Mouse (Mus musculus): ENCODE measurements around the gene 4933406M09Rik.

The 4933406M09Rik gene

DNA sequence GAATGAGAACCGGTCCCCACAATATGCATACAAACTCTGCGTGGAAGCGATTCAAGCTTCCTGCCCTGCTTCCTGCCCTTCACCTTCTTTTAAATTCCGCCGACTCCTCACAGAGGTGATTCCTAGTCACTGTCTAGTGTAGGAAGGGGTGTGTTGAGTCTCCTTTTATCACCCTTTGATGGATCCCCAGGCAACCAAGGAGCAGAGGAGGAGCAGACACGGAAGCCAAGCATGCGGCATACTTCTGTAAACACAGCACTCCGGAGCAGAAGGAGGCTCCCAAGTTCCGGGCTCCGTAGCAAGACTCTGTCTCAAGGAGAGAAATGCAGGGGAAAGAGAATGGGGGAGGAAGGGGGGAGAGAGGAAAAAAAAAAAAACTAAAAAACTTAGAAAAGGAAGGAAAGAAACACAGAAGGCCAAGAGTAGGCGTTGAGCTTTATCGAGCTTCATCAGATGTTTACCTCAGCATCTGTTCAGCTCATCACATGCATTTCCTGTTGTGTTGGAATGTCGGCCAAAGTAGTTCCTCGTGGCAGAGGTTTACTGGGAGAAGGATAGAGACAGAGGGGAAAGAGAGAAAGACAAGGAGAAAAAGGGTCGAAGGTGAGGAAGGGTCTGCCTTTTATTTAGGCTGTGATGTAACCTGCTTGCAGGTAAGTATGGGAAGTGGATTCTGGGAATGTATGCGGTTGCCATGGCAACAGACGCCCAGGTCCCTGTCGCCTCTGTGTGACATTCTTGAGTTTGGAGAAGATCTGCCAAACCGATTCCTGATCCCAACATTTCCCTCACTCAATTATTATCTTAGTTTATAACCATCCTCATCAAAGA lies 3.7 kb upstream of the 4933406M09Rik start:
- DNase-seq (ENCODE audit: low spot score) = no peak

DNA sequence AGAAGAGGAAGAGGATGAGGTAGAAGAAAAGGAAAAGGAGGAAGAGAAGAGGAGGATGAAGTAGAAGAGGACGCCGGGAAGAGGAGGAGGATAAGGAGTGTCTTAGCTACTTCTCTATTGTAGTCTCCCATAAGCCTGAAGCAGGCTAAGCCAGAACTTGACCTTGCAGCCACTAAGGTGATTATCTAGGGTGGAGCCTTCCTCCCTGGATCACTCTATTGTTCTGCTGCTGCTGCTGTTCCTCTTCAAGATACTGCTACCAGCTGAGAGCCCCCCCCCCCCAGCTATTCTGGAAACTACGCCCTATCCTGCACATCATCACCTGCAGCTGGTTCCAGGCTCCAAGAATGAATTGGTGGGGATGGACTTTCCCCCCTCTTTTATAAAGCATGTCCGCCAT lies 1.2 kb upstream of the 4933406M09Rik start:
- no peak for DNase-seq (ENCODE audit: low spot score)

DNA sequence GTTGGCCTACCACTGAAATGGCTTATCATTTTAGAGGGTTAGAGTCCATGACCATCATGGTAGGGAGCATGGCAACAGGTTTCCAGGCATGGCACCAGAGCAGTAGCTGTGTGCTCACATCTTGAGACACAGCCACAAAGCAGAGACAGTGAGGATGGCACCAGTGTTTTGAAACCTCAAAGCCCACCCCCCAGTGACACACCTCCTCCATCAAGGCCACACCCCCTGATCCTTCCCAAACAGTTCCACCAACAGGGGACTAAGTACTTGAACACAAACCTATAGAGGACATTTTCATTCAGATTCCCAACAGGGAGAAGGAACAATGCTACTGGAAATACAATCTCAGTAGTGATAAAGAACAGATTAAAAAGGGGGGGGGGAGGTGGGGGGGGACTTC lies 564 bp upstream of the 4933406M09Rik start:
- no peak for DNase-seq (ENCODE audit: low spot score)

DNA sequence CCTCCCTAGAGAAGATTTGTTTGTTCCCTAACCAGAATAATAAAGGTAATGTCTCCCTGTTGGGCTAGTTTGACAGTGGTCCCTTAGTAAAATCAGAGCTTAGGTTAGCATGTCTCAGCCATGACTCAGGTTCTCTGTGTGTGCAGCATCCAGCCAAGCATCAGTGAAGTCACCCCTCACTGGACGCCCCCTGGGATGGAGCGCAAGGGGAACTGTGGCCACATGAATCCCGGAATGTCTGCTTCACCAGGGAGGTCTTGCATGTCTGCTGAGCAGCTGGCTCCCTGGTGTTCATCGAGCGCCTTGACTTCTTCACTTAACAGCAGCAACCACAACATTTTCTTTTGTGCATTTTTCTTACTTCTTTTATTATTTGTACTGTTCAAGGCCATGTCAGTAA lies 8.1 kb downstream of the 4933406M09Rik start:
- DNase-seq (ENCODE audit: low spot score) = no peak

DNA sequence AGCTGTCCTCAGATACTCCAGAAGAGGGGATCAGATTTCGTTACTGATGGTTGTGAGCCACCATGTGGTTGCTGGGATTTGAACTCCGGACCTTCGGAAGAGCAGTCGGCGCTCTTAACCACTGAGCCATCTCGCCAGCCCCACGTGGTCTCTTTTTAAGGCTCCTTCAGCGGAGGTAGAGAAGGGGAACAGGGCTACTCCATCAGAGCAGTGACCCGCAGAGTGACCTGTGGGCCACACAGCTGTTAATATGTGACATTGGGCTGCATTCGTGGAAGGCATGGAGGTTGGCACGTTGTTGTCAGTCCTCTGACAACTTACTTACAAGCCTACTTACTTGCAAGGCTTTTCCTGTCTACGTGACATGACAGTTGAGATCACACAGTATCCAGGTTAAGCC lies 12.5 kb downstream of the 4933406M09Rik start:
- DNase-seq (ENCODE audit: low spot score) = no peak

DNA sequence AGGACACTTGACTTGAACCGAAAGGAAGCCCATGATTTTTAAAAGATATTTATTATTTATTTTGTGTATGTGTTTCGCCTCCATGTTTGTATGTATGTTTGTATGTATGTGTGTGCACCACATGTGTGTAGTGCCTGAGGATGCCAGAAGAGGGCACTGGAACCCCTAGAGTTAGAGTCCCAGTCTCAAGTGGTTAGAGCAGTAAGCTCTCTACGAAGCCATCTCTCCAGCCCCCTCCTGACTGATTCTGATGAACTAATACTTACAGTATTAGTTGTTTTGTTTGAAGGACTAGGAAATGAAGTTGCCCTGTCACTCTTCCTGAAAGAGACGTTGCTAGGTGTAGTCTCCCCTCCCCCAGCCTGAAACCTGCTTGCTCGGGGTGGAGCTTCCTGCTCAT lies 14.0 kb downstream of the 4933406M09Rik start:
- no peak for DNase-seq (ENCODE audit: low spot score)

DNA sequence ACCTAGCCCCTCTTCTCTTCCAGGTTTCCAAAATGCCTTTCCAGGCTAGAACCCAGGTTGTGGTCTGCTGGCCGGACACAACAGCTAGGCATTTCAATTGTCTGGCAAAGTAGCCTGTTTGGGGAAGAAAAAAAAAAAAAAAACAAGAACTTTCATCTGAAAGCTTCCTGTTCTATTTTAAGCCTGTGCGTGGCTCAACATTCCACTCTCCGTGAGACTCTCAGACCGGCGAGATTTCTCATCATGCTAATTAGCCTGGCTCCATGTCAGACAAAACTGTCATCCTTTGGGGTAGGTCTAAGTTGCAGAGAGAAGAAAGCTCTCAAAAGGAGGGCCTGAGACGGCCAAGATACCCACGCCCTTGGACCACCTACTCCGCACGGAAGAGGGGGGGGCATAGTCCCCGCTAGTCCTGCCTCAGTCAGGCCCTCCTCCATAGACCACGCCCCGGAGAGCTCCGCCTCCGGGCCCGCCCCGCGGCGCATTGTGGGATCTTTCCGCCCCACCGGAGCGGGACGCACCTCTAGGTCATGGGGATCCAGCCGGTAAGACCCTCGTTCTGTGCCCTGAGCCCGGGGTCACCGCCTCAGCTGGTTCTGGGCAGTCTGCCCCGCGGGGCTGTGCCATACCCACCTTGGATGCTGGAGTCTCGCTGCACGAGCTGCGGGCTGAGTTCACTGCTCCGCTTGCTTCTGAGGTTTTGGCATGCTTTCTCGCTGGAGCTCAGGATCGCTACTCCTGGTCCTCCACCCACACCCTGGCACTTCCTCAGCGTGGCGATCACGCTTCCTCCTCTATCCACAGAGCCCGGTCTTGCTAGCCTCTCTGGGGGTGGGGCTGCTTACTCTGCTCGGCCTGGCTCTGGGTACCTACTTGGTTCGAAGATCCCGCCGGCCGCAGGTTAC lies 20.0 kb downstream of the 4933406M09Rik start, which contains the start of gene Cyb5r1:
TSS of gene Cyb5r1 (plus strand) at position 51 of the 905 bp plus-strand sequence.
- peak; percentile 81 for DNase-seq (ENCODE audit: low spot score)

DNA sequence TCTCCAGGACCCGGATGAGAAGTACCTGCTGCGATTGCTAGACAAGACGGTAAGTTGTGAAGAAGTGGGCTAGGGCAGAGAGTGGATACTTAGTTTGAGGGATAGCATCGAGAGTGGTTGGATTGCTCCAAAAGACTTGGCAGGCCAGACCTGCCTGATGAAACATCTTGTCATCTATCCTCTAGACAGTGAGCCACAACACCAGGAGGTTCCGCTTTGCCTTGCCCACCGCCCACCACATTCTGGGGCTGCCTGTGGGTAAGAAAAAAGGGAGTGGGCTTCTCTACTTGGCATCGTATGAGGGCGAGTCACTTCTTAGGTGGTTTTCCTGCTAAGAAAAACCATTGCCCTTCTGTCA lies 20.7 kb downstream of the 4933406M09Rik start:
- DNase-seq (ENCODE audit: low spot score) = no peak

DNA sequence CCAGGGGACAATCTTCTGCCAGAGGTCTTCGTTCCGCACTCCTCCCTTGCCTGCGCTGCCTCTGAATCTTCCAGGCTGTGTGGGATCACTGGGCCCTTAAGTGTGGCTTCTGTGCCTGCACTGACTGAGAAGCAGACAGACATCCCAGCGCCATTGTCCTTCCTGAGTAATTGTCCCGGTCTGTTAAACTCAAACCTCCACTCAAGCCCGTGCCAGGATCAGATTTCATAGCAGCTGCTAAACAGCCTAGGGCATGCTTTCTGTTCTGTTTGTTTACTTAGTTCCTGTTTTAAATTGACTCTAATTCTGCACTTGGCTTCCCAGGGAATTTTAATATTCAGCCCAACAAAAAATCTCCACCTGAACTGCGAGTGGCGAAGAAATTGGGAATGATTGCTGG lies 22.3 kb downstream of the 4933406M09Rik start:
- no peak for DNase-seq (ENCODE audit: low spot score)

DNA sequence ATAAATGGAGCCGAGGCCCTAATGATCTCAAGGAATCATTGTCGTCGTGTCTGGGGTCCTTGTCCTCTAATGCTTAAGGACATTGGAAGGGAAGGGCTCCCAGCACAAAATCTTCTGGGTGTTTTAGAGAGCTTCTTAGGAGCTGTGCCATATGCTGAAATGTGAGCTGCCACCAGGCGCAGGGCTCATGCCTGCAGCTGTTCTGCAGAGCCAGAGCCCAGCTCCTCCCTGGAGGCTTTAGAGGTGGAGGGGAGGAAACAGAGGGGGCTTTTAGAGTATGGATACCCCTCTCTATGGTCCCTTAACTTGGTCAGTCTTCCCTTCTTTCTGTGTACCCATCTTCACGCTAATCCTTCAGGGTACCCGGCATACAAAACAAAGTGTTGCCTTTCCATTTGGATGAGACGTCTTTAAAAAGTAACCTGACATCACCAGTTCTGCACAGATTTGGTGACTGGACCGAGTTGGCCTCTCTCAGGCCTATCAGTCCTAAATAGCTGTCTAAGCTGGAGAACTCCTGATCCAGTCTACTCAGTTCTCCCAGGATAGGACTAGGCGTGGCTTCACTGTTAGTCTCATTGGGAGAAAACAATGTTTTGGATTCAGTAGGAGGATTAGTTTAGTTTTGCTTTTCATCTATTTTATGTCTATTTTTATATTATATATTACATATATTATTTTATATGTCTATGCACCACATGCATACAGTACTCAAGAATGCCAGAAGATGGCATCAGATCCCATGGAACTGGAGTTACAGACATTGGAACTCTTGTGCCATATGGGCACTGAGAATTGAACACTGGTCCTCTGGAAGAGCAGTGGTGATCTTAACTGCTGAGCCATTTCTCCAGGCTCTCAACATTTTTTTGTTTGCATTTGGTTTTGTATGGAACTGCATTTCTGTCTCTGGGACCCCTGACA lies 26.2 kb downstream of the 4933406M09Rik start:
- DNase-seq (ENCODE audit: low spot score) = no peak

DNA sequence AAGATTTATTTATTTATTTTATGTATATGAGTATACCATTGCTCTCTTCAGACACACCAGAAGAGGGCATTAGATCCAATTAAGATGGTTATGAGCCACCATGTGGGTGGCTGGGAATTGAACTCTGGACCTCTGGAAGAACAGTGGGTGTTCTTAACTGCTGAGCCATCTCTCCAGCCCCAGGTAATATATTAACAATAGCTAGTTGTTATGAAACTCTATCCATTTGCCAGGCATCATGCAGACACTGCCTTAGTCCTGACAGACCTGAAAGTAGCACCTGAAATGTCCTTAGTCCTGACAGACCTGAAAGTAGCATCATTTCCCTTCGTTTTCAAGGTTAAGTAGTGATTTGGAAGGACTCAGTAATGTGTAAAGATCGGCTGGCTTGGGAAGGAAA lies 28.3 kb downstream of the 4933406M09Rik start:
- DNase-seq (ENCODE audit: low spot score) = no peak

DNA sequence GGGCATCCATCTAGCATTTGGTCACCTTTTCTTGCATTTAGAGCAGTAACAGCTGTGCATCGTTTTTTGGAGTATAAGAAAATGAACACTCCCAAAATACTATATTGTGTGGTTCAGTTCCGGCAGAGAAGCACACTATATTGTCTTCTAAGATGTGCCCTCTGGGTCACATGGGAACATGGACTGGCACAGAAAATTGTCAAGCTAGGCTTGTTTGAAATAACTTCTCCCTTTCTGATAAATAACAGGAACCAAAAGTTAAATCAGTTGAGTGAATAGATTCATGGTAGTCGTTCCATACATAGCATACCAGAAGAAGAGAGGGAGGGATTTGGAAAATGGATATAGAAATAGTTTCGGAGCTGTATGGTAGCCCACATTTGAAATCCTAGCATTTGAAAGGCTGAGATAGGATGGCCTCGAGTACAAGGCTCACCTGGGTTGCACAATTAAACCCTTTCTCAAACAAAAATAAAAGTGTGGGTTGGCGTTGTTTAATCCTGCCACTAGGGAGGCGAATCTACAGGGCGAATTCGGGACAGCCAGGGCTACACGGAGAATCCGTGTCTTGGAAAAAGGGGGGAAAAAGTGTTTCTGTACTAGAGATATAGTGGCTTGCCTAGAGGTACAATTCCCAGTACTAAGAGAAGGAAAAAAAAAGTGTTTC lies 28.9 kb downstream of the 4933406M09Rik start:
- DNase-seq (ENCODE audit: low spot score) = no peak

DNA sequence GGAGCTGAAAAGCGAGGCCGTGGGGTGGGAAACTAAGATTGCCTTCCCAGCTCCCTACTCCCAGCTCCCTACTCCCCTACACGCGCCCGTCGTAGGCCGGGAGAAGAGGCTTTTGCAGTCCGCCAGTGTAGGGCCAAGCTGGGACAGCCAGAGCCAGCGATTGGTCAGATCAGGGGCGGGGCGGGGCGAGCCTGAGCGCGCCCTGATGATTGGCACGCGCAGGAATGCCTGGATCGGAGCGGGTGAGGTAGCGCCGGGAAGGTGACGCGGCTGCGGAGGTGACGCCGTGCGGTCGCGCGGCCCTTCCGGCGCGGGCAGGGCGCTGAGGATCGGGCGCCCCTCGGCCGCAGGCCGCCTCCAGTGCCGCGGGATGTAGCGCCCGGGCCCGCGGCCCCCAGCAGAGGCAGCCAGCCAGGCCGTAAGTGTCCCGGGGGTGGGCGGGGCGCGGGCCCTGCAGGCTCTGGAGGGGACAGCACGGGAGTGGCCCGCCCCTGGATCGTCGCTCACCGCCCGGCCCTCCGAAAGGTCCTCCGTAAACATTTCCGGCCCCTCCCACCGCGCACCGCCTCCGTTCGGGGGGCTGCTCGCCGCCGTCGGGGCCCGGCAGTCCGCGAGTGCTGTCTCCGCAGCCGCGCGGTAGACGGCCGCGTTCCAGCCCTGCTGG lies 29.6 kb downstream of the 4933406M09Rik start, which contains the start of gene Adipor1:
TSS of gene Adipor1 (plus strand) at position 211 of the 664 bp plus-strand sequence.
- peak; percentile 96 for DNase-seq (ENCODE audit: low spot score)

DNA sequence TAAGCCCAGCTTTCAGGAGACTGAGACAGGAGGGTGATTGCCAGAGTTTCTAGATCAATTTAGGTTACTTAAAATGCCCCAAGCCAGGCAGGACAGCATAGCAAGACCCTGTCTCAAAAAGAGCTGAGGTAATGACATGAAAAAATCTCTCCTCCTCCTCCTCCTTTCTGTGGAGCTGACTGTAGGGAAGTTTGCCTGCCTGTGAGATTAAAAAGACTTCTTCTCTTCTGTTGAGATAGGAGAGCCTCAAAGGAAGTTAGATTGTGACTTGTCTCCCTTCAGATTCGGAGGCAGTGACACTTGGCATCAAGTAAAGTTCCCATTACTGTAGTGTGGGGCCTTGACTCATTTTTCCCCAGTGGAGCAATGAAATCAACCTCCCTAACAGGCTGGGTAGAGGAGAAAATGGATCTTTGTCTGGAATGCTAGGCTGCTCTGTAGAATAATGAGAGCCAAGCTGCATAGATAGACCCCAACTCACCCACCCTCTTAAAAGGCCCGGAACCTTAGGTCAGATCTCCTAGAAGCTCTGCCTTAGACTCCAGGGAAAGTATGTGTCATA lies 32.8 kb downstream of the 4933406M09Rik start:
- no peak for DNase-seq (ENCODE audit: low spot score)

DNA sequence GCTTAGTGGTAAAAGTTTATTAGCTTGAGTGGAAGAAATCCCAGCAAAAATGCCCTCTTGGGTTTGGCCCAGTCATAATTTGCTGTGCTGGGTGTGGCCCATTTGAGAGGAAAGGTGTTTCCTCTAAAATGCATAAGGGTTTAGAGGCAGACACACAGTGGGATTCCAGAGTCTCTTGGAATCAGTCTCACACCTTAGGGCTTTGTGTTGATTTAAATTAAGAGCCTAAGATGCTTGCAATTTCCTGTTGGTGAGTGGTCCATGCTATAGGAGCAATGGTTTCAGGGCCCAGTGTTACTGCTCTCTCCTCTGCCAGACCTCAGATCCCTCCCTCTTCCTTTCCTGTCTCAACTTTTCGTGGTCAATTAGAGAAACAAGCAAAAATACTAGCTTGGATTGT lies 33.4 kb downstream of the 4933406M09Rik start:
- no peak for DNase-seq (ENCODE audit: low spot score)

DNA sequence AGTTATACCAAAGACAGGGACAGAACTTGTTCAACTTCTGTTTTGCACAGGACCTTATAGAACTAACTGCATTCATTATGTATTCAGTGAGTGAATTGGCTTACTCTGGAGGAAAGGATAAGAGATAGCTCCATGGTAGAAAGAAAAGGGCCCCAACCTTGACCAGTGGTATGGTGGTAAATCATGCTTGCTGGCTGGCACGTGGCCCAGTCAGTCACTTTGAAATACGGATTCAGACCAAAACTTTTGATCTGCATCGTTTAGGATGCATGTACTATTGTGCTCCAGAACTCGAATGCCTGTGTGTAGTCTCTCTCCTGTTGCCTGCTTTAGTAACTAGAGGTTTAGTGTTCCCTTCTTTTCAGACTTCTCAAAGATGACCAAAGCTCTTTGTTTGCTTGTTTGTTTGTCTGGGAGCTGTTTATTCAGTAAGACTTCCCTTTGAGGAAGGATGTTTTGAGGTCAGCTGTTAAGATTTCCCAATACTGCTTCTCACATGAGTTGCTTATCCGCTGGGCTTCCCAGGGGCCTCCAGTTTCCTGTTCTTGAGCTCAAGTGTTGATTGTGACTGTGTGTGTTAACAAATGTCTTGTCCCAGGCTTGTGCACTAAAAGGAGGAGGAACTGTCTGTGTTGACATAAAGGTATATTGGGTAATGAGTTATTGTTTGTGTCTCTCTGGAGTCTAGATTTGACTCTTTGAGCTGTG lies 34.2 kb downstream of the 4933406M09Rik start:
- DNase-seq (ENCODE audit: low spot score) = peak; percentile 68

DNA sequence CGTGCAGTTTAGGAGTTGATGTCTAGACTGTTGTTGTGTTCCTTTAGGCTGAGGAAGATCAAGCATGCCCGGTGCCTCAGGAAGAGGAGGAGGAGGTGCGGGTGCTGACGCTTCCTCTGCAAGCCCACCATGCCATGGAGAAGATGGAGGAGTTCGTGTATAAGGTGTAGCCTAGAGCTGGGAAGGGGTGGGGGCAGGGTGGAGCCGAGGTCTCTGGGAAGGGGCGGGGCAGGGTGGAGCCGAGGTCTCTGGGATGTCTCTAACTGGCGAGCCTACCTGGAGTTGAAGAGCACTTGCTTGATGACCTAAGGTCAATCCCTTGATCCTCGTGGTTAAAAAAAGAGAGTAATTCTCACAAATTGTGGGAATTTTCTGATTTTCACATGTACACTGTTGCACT lies 38.2 kb downstream of the 4933406M09Rik start:
- no peak for DNase-seq (ENCODE audit: low spot score)

DNA sequence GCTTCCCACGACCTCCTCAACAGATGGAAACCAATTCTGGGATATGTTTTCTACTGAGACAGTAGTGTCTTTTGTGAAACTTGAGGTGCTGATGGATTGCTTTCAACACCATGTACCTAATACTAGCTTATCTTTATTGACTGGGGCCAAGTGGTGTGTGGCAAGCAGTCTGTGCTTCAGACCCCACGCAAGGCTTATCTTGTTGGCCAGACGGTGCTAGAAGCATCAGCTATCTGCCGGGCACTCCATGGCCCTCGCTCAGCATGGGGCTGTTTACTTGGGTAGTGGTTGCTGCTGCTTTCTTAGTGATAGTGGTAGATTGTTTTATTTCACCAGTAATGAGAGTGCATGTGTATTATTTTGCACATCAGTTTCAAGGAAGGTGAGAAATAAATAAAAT lies 40.5 kb downstream of the 4933406M09Rik start:
- no peak for DNase-seq (ENCODE audit: low spot score)

DNA sequence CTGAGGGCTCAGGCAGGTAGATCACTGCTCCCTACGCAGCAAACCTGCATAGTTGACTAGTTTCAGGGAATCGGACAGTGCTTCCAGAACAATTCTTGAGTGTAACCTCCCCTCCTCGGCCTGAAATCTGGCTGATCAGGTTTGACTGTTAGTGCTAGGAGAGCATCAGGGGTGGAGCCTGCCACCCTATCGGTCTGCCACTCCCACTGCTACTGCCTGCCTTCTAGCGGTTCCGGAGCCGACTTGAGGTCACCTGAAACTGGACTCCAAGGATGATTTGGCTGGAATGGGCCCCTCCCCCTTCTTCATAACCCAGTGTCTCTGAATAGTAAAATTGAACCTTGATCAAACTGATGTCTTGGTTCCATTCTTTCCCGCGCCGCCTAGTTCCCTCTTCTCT lies 47.3 kb downstream of the 4933406M09Rik start:
- no peak for DNase-seq (ENCODE audit: low spot score)

DNA sequence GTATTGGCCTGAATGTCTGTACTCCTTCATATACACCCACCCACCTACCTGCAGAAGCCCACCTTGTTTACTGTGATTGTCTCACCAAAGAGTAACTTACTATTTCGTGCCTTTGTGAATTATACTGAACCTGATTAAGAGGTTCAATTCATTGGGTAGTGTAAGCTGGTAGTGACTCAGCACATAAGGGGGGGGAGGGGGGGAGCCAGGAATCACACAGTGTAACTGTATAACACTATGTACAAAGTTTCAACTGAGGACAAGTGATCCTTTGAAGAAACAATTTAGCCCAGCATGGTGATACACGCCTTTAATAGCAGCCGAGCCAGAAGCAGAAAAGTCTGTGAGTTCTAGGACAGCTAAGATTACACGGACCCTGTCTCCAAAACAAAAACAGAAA lies 47.7 kb downstream of the 4933406M09Rik start:
- no peak for DNase-seq (ENCODE audit: low spot score)
